Mouse (Mus musculus) hindbrain, postnatal 0 days (tissue): Measurements from ENCODE around the gene Prkn. TPM values are rescaled to one million over a fixed set of nuclear protein-coding genes. Genes with fewer than 3 reads are reported as not detected.
A peak's percentile ranks its signal among the peaks of the same experiment; 100 is the strongest.

Experiments used
- ATAC-seq: fragments of 200-750 bp; cut with Nextera tagmentation; 2 replicates; pipeline ENCODE4 v1.8.0; 2017; ENCODE audit warnings: mild to moderate bottlenecking, moderate TSS enrichment, moderate library complexity
- DNase-seq: peaks from one replicate; pipeline ENCODE4 v3.0.0-alpha.2; 2015; ENCODE audit warnings: low spot score
- H3K27ac ChIP-seq: fragments of 300-500 bp; sonication (generic); 2 replicates; pipeline ENCODE4 v1.5.1; 2014; ENCODE audit warnings: mild to moderate bottlenecking
- H3K27me3 ChIP-seq: fragments of 300-500 bp; sonication (generic); 2 replicates; pipeline ENCODE4 v1.6.1; 2014; ENCODE audit warnings: low read length, mixed read lengths; ENCODE audit not compliant: insufficient read depth
- H3K36me3 ChIP-seq: fragments of 300-500 bp; sonication (generic); 2 replicates; pipeline ENCODE4 v1.6.1; 2014; ENCODE audit warnings: low read length, mixed read lengths; ENCODE audit not compliant: insufficient read depth
- H3K4me1 ChIP-seq: fragments of 300-500 bp; sonication (generic); 2 replicates; pipeline ENCODE4 v1.6.1; 2014; ENCODE audit warnings: antibody characterized with exemption, low read length, mixed read lengths; ENCODE audit not compliant: insufficient read depth
- H3K4me2 ChIP-seq: fragments of 300-500 bp; sonication (generic); 2 replicates; pipeline ENCODE4 v1.6.1; 2014; ENCODE audit warnings: low read depth, mild to moderate bottlenecking, low read length, moderate library complexity, mixed read lengths
- H3K4me3 ChIP-seq: fragments of 300-500 bp; sonication (generic); 2 replicates; pipeline ENCODE4 v1.5.1; 2014; ENCODE audit warnings: low read length
- H3K9ac ChIP-seq: fragments of 300-500 bp; sonication (generic); replicated peaks from 2 replicates; pipeline ENCODE4 v1.6.1; 2014; ENCODE audit warnings: mild to moderate bottlenecking, low read length, moderate library complexity, mixed read lengths
- H3K9me3 ChIP-seq: fragments of 300-500 bp; sonication (generic); 2 replicates; pipeline ENCODE4 v1.6.1; 2016; ENCODE audit warnings: low read length, mixed read lengths
- CTCF ChIP-seq: IDR thresholded peaks from 2 replicates; pipeline ENCODE4 v1.5.1; 2016; ENCODE audit warnings: antibody characterized with exemption, control low read depth, low read depth
- WGBS: fragments of 180-500 bp; shearing (Covaris S2); extraction: QIAGEN DNeasy Blood & Tissue Kit; methylation state at CpG from one replicate; pipeline ENCODE4 v1.1.7; 2014; 5-methylcytosine and 5-hydroxymethylcytosine counted together
- polyA plus RNA-seq: library from polyadenylated mRNA; unstranded; fragments of >200 nt; fragmentation: Nextera tagmentation; extraction: Ambion mirVana; gene quantifications from 2 replicates; pipeline ENCODE4 v1.2.1, GENCODE M21; 2015
- total RNA-seq: library from RNA; depleted of rRNA; stranded (reverse); fragments of >200 nt; gene quantifications from 2 replicates; pipeline ENCODE4 v1.2.3, GENCODE M21; 2014

Gene Prkn
- total and polyA plus RNA-seq, 2 experiments from 2014 or later, result 9.3 to 10.7 TPM

GRCm38 (mm10) chr17:12038499-12038898 is 1198.3 kb downstream of the Prkn start:
- 70% methylated on average over 6 of the region's 6 CpGs for WGBS
- no peaks in the 10 kb centered on the region for H3K27me3 ChIP-seq
- H3K4me2 ChIP-seq, result no peak overlapping the region
- H3K4me3 ChIP-seq, result no peak overlapping the region
- DNase-seq (no peak), ATAC-seq (no peak)
- no peak overlapping the region for H3K27ac ChIP-seq
- H3K9ac ChIP-seq, result no peak overlapping the region
- H3K36me3 ChIP-seq, result no peaks in the 10 kb centered on the region
- no peaks in the 10 kb centered on the region for H3K9me3 ChIP-seq
- H3K4me1 ChIP-seq, result no peaks in the 10 kb centered on the region
- no peak for TF ChIP-seq CTCF

GRCm38 (mm10) chr17:12039188-12039587 is 1199.0 kb downstream of the Prkn start:
- ATAC-seq, result peak; percentile 50; the same call in 1 of the 2 replicates
- TF ChIP-seq CTCF, result peak; percentile 99
- WGBS, result 1% methylated on average over 9 of the region's 9 CpGs

GRCm38 (mm10) chr17:12039922-12040321 is 1199.7 kb downstream of the Prkn start:
- Histone ChIP-seq H3K27me3 (no peaks in the 10 kb centered on the region), H3K36me3 (no peaks in the 10 kb centered on the region), H3K4me3 (no peak overlapping the region), H3K9ac (no peak overlapping the region), H3K27ac (no peak overlapping the region), H3K9me3 (no peaks in the 10 kb centered on the region), H3K4me1 (no peaks in the 10 kb centered on the region), H3K4me2 (no peak overlapping the region)
- TF ChIP-seq CTCF, result no peak
- DNase-seq, result no peak
- WGBS, result 74% methylated on average over 3 of the region's 3 CpGs
- ATAC-seq, result no peak

More at GRCm38 (mm10) chr17:12039188-12039587, 1199.0 kb downstream of the Prkn start:
- no peaks in the 10 kb centered on the region for H3K4me1 ChIP-seq
- no peaks in the 10 kb centered on the region for H3K36me3 ChIP-seq
- no peak overlapping the region for H3K4me2 ChIP-seq
- no peaks in the 10 kb centered on the region for H3K27me3 ChIP-seq
- no peak overlapping the region for H3K9ac ChIP-seq
- no peak overlapping the region for H3K27ac ChIP-seq
- H3K4me3 ChIP-seq, result no peak overlapping the region
- no peaks in the 10 kb centered on the region for H3K9me3 ChIP-seq
- peak; percentile 89 for DNase-seq

- Histone ChIP-seq H3K27me3 (no peaks in the 10 kb centered on the region), H3K9me3 (no peaks in the 10 kb centered on the region), H3K4me2 (no peak overlapping the region), H3K27ac (no peak overlapping the region), H3K4me3 (no peak overlapping the region), H3K9ac (no peak overlapping the region), H3K36me3 (no peaks in the 10 kb centered on the region), H3K4me1 (no peaks in the 10 kb centered on the region)
- 78% methylated on average over 5 of the region's 5 CpGs for WGBS
- TF ChIP-seq CTCF, result no peak
- DNase-seq (peak; percentile 8), ATAC-seq (no peak)
Observed at GRCm38 (mm10) chr17:12040546-12040945, 1200.4 kb downstream of the Prkn start.

GRCm38 (mm10) chr17:12041091-12041655 is 1201.0 kb downstream of the Prkn start:
- Histone ChIP-seq H3K4me2 (no peak overlapping the region), H3K4me1 (no peaks in the 10 kb centered on the region), H3K36me3 (no peaks in the 10 kb centered on the region), H3K27me3 (no peaks in the 10 kb centered on the region), H3K9me3 (no peaks in the 10 kb centered on the region), H3K9ac (no peak overlapping the region), H3K4me3 (no peak overlapping the region), H3K27ac (no peak overlapping the region)
- ATAC-seq (no peak), DNase-seq (no peak)
- 96% methylated on average over 5 of the region's 5 CpGs for WGBS
- no peak for TF ChIP-seq CTCF

GRCm38 (mm10) chr17:12042561-12043256 is 1202.5 kb downstream of the Prkn start:
- no peak overlapping the region for H3K27ac ChIP-seq
- H3K4me2 ChIP-seq, result no peak overlapping the region
- no peaks in the 10 kb centered on the region for H3K27me3 ChIP-seq
- no peak overlapping the region for H3K9ac ChIP-seq
- DNase-seq (peak; percentile 64), ATAC-seq (0 out of 2 replicates have a peak, but pooled peaks have one; percentile 28)
- H3K9me3 ChIP-seq, result no peaks in the 10 kb centered on the region
- TF ChIP-seq CTCF, result no peak
- no peaks in the 10 kb centered on the region for H3K4me1 ChIP-seq
- H3K36me3 ChIP-seq, result no peaks in the 10 kb centered on the region
- WGBS, result 48% methylated on average over 14 of the region's 14 CpGs
- H3K4me3 ChIP-seq, result no peak overlapping the region

GRCm38 (mm10) chr17:12044222-12044621 is 1204.0 kb downstream of the Prkn start:
- H3K9ac ChIP-seq, result no peak overlapping the region
- no peaks in the 10 kb centered on the region; the same call in 1 of the 2 replicates for H3K4me1 ChIP-seq
- DNase-seq (no peak), ATAC-seq (no peak)
- H3K27ac ChIP-seq, result no peak overlapping the region
- no peaks in the 10 kb centered on the region for H3K36me3 ChIP-seq
- H3K4me3 ChIP-seq, result no peak overlapping the region
- no peak for TF ChIP-seq CTCF
- H3K27me3 ChIP-seq, result no peaks in the 10 kb centered on the region
- H3K9me3 ChIP-seq, result no peaks in the 10 kb centered on the region
- H3K4me2 ChIP-seq, result no peak overlapping the region
- 72% methylated on average over 8 of the region's 8 CpGs for WGBS
